Mouse (Mus musculus): ENCODE data around the gene Enox1. TPM values are rescaled to one million over a fixed set of nuclear protein-coding genes. Genes with fewer than 3 reads are reported as not detected.

The Enox1 gene
- polyA plus RNA-seq, 1 experiment from 2014 or later: 6.2 TPM

DNA sequence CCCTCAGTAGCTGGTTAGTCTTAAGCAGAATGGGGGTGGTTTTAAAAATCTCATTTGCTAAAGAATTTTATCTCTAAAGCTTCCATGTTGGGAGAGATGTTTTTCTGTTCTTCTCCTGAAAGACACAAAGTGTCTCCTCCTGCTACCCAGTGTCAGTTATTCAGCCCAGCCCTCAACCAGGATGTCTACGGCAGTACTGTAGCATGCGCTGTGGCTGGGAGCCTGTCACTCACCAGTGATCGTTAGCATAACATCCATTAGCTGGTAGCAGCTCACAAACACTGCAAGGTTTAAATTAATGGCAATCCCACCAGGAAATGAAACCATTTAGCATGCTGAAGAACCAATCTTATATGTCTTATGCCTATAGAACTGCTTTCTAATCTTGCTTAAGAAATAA, 511.5 kb downstream of the Enox1 start:
- H3K27ac ChIP-seq (ENCODE audit: low read depth): no peak overlapping the region
- H3K9ac ChIP-seq (ENCODE audit: low read length): no peak overlapping the region
- WGBS: 57% methylated on average over 3 of the region's 3 CpGs
- peaks cover 6% of the 10 kb centered on the region for H3K4me1 ChIP-seq (replicated peaks; ENCODE audit: control insufficient read depth, insufficient read depth, low read length)
- DNase-seq (ENCODE audit: low spot score) (no peak), ATAC-seq (replicated peaks; ENCODE audit: low FRiP score, low TSS enrichment, low read depth) (no peak)
- H3K4me2 ChIP-seq (ENCODE audit: low read length): no peak overlapping the region
- H3K36me3 ChIP-seq (ENCODE audit: control insufficient read depth, insufficient read depth, low read length): no peaks in the 10 kb centered on the region
- no peaks in the 10 kb centered on the region for H3K27me3 ChIP-seq (replicated peaks; ENCODE audit: control insufficient read depth, insufficient read depth, low read length)
- no peak overlapping the region for H3K4me3 ChIP-seq (ENCODE audit: low read depth, low read length)
- no peaks in the 10 kb centered on the region for H3K9me3 ChIP-seq (ENCODE audit: control insufficient read depth, low read length)

DNA sequence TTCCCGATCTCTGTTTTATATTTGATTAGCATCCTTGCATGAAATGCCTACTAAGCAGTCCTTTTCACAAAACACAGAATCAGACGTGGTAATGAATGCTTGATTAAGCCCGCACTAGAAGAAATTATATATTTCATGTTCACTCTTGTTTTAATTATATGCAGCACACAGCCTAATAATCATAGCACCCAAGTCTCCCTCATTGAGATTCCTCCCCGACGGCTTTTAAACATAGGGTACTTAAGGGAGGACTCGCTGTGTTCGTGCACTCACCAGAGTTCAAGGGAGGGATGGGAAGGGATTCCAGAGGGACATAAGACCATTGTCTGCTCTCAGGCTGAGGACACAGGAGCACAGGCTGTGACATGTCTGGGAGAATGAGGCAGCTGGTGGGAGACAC, 512.9 kb downstream of the Enox1 start:
- no peak overlapping the region for H3K27ac ChIP-seq (ENCODE audit: low read depth)
- no peak overlapping the region for H3K4me3 ChIP-seq (ENCODE audit: low read depth, low read length)
- WGBS: 84% methylated on average over 7 of the region's 7 CpGs
- no peak overlapping the region for H3K9ac ChIP-seq (ENCODE audit: low read length)
- no peaks in the 10 kb centered on the region for H3K27me3 ChIP-seq (replicated peaks; ENCODE audit: control insufficient read depth, insufficient read depth, low read length)
- no peaks in the 10 kb centered on the region for H3K36me3 ChIP-seq (ENCODE audit: control insufficient read depth, insufficient read depth, low read length)
- H3K4me1 ChIP-seq (replicated peaks; ENCODE audit: control insufficient read depth, insufficient read depth, low read length): peaks cover 8% of the 10 kb centered on the region; the same call in 1 of the 2 replicates
- DNase-seq (ENCODE audit: low spot score) (no peak), ATAC-seq (replicated peaks; ENCODE audit: low FRiP score, low TSS enrichment, low read depth) (no peak)
- no peaks in the 10 kb centered on the region for H3K9me3 ChIP-seq (ENCODE audit: control insufficient read depth, low read length)
- H3K4me2 ChIP-seq (ENCODE audit: low read length): no peak overlapping the region

DNA sequence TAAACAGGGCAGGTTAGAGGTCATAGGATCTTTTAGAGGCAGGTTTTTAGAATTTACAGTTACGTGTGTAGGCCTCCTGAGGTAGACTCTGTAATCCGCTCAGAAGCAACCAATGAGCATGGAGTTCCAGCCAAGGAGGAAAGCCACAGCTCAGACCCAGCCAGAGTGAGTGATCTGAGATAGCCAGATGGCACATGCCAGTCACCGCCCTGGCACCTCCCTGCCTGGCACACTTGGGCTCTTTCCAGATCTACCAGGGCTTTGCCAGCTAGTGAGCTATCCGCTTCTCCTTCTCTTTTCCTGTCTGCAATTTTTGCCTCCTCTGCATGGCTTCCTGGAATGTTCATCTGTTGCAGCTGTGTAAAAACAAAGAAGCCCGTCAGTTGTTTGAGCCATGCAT, 514.4 kb downstream of the Enox1 start:
- DNase-seq (ENCODE audit: low spot score): no peak
- 84% methylated on average over 5 of the region's 5 CpGs for WGBS
- Histone ChIP-seq H3K27me3 (replicated peaks; ENCODE audit: control insufficient read depth, insufficient read depth, low read length) (no peaks in the 10 kb centered on the region), H3K4me1 (replicated peaks; ENCODE audit: control insufficient read depth, insufficient read depth, low read length) (peaks cover 8% of the 10 kb centered on the region; the same call in 1 of the 2 replicates), H3K4me2 (ENCODE audit: low read length) (no peak overlapping the region), H3K27ac (ENCODE audit: low read depth) (no peak overlapping the region), H3K4me3 (ENCODE audit: low read depth, low read length) (no peak overlapping the region), H3K9me3 (ENCODE audit: control insufficient read depth, low read length) (no peaks in the 10 kb centered on the region), H3K36me3 (ENCODE audit: control insufficient read depth, insufficient read depth, low read length) (no peaks in the 10 kb centered on the region), H3K9ac (ENCODE audit: low read length) (no peak overlapping the region)
- ATAC-seq (replicated peaks; ENCODE audit: low FRiP score, low TSS enrichment, low read depth): no peak

DNA sequence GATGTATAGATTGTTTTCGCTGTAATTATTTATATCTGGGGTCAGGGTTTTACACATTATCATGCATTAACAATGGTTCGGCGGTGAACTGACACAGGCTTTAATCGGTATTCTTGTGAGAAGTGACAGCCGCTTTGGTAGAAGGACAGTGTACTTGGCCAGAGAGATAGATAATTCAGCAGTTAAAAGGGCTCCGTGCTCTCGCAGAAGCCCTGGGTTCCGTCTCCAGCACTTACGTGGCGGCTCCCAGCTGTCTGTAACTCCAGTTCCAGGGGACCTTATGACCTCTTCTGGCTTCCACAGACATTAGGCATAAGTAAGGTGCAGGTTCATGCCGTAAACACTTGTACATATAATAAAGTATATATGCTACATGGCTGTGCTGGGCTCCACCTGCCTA, 515.4 kb downstream of the Enox1 start:
- Histone ChIP-seq H3K36me3 (ENCODE audit: control insufficient read depth, insufficient read depth, low read length) (no peaks in the 10 kb centered on the region), H3K9ac (ENCODE audit: low read length) (no peak overlapping the region), H3K4me1 (replicated peaks; ENCODE audit: control insufficient read depth, insufficient read depth, low read length) (peaks cover 8% of the 10 kb centered on the region; the same call in 1 of the 2 replicates), H3K27me3 (replicated peaks; ENCODE audit: control insufficient read depth, insufficient read depth, low read length) (no peaks in the 10 kb centered on the region), H3K4me2 (ENCODE audit: low read length) (no peak overlapping the region), H3K4me3 (ENCODE audit: low read depth, low read length) (no peak overlapping the region), H3K27ac (ENCODE audit: low read depth) (no peak overlapping the region), H3K9me3 (ENCODE audit: control insufficient read depth, low read length) (no peaks in the 10 kb centered on the region)
- no peak for ATAC-seq (replicated peaks; ENCODE audit: low FRiP score, low TSS enrichment, low read depth)
- DNase-seq (ENCODE audit: low spot score): no peak
- 53% methylated on average over 11 of the region's 11 CpGs for WGBS

DNA sequence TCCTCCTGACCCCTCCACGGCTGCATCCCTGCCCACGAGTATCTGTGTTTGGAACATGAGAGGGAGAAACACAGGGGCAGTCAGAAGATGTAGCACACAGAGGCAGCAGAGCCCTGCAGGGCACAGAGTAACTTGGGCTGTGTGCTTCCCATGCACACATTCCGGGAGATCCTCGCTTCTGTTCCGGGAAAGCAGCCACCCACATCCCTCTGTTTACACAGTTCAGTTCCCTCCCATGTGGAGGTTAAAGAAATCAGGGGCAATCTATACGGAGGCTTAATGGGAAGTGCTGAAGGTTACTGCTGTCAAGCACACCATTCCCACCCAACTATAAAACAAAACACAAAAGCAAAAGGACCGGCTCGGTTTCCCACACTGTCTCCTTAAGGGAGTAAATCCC, 516.6 kb downstream of the Enox1 start:
- no peak overlapping the region for H3K4me3 ChIP-seq (ENCODE audit: low read depth, low read length)
- DNase-seq (ENCODE audit: low spot score) (no peak), ATAC-seq (replicated peaks; ENCODE audit: low FRiP score, low TSS enrichment, low read depth) (peak; percentile 53)
- no peak overlapping the region for H3K27ac ChIP-seq (ENCODE audit: low read depth)
- no peaks in the 10 kb centered on the region for H3K27me3 ChIP-seq (replicated peaks; ENCODE audit: control insufficient read depth, insufficient read depth, low read length)
- no peak overlapping the region for H3K9ac ChIP-seq (ENCODE audit: low read length)
- 16% methylated on average over 8 of the region's 8 CpGs for WGBS
- H3K4me1 ChIP-seq (replicated peaks; ENCODE audit: control insufficient read depth, insufficient read depth, low read length): peaks cover 8% of the 10 kb centered on the region; the same call in 1 of the 2 replicates
- no peaks in the 10 kb centered on the region for H3K9me3 ChIP-seq (ENCODE audit: control insufficient read depth, low read length)
- H3K4me2 ChIP-seq (ENCODE audit: low read length): no peak overlapping the region
- H3K36me3 ChIP-seq (ENCODE audit: control insufficient read depth, insufficient read depth, low read length): no peaks in the 10 kb centered on the region

DNA sequence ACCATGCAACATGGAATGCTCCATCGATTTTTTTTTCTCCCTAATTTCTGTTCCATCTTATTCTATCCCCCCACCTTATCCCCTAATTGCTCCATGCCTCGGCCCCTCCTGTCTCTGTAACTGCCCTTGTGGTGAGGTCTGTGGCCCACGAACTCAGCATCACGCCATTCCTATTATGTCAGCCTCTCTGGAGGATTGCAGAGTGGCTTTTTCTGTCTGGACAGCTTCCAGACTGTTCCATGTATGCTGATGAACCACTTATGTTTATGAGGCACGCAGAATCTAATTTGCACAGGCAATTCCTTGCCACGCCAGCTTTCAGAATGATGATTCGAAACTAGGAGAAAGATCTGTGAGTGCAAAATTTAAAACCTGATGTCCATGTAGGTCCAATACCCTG, 521.4 kb downstream of the Enox1 start:
- Histone ChIP-seq H3K27ac (ENCODE audit: low read depth) (no peak overlapping the region), H3K4me3 (ENCODE audit: low read depth, low read length) (no peak overlapping the region), H3K9ac (ENCODE audit: low read length) (no peak overlapping the region), H3K9me3 (ENCODE audit: control insufficient read depth, low read length) (no peaks in the 10 kb centered on the region), H3K4me2 (ENCODE audit: low read length) (no peak overlapping the region), H3K36me3 (ENCODE audit: control insufficient read depth, insufficient read depth, low read length) (no peaks in the 10 kb centered on the region), H3K27me3 (replicated peaks; ENCODE audit: control insufficient read depth, insufficient read depth, low read length) (no peaks in the 10 kb centered on the region), H3K4me1 (replicated peaks; ENCODE audit: control insufficient read depth, insufficient read depth, low read length) (peaks cover 6% of the 10 kb centered on the region; the same call in 1 of the 2 replicates)
- no peak for DNase-seq (ENCODE audit: low spot score)
- ATAC-seq (replicated peaks; ENCODE audit: low FRiP score, low TSS enrichment, low read depth): no peak
- WGBS: 73% methylated on average over 7 of the region's 7 CpGs

DNA sequence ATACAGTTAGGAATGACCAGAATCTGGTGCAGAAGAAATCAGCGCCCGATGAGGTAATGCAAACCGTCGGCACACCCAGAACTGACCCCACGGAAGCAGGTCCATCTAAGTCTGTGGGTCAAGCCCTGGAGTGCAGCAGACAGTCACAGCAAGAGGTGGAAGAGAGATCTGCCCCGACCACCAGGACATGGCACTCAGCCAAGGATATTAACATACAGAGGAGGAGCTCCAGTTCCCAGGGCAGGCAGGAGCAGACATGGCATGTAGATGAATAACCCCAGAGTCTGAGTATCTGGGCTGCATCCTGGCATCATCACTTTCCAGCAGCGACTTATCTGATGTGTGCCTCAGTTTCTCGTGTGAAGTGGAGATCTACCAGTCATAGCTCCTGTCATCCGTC, 523.3 kb downstream of the Enox1 start:
- Histone ChIP-seq H3K4me3 (ENCODE audit: low read depth, low read length) (no peak overlapping the region), H3K9ac (ENCODE audit: low read length) (no peak overlapping the region), H3K27ac (ENCODE audit: low read depth) (no peak overlapping the region), H3K4me2 (ENCODE audit: low read length) (no peak overlapping the region), H3K27me3 (replicated peaks; ENCODE audit: control insufficient read depth, insufficient read depth, low read length) (no peaks in the 10 kb centered on the region), H3K4me1 (replicated peaks; ENCODE audit: control insufficient read depth, insufficient read depth, low read length) (no peaks in the 10 kb centered on the region), H3K9me3 (ENCODE audit: control insufficient read depth, low read length) (no peaks in the 10 kb centered on the region), H3K36me3 (ENCODE audit: control insufficient read depth, insufficient read depth, low read length) (no peaks in the 10 kb centered on the region)
- ATAC-seq (replicated peaks; ENCODE audit: low FRiP score, low TSS enrichment, low read depth): no peak
- WGBS: 65% methylated on average over 9 of the region's 9 CpGs
- DNase-seq (ENCODE audit: low spot score): no peak

DNA sequence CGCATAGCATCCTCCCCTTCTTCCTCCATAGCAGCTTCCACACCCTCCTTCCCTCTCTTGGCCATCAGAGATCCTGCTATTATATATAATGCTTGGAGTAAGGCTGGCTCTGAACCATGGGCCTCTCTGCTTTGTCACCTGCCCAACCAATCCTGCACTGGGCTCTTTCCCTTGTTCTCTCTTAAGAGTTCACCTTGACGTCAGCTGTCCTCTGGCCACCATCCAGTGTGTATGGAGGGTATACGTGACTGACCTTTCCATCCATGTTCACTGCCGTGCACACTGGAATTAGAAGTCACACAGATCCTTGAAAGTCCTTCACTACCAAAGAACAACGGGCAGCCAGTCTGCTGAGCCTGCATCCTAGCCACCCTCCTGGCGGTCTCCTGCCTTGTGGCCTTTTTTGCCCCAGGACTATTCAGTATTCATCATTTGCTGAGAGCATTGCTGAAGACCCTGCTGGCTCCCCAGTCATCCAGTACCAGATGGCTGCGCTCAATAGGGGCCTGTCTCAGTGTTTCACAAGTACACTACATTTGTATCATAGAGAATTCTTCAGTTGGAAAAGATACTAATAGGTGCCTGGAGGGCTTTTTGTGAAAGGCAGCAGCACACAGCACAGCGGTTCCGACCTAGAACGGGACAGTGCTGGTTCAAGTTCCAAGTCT, 526.5 kb downstream of the Enox1 start:
- 89% methylated on average over 10 of the region's 10 CpGs for WGBS
- Histone ChIP-seq H3K4me1 (replicated peaks; ENCODE audit: control insufficient read depth, insufficient read depth, low read length) (no peaks in the 10 kb centered on the region), H3K9me3 (ENCODE audit: control insufficient read depth, low read length) (no peaks in the 10 kb centered on the region), H3K9ac (ENCODE audit: low read length) (no peak overlapping the region), H3K4me3 (ENCODE audit: low read depth, low read length) (no peak overlapping the region), H3K27me3 (replicated peaks; ENCODE audit: control insufficient read depth, insufficient read depth, low read length) (no peaks in the 10 kb centered on the region), H3K36me3 (ENCODE audit: control insufficient read depth, insufficient read depth, low read length) (no peaks in the 10 kb centered on the region), H3K27ac (ENCODE audit: low read depth) (no peak overlapping the region), H3K4me2 (ENCODE audit: low read length) (no peak overlapping the region)
- ATAC-seq (replicated peaks; ENCODE audit: low FRiP score, low TSS enrichment, low read depth) (no peak), DNase-seq (ENCODE audit: low spot score) (no peak)

DNA sequence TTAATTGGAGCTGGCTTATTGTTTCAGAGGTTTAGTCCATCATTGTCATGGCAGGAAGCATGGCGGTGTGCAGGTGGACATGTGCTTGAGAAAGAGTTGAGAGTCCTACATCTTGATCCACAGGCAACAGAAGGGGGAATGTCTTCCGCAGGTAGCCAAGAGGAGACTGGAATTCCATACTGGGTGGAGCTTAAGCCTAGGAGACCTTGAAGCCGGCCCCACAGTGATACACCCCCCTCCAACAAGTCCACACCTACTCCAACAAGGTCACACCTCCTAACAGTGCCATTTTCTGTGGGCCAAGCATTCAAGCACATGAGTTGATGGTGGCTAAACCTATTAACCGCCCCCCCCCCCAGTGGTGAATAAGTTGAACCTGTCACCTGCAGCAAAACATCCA, 533.3 kb downstream of the Enox1 start:
- Histone ChIP-seq H3K9ac (ENCODE audit: low read length) (no peak overlapping the region), H3K4me3 (ENCODE audit: low read depth, low read length) (no peak overlapping the region), H3K27ac (ENCODE audit: low read depth) (no peak overlapping the region), H3K27me3 (replicated peaks; ENCODE audit: control insufficient read depth, insufficient read depth, low read length) (no peaks in the 10 kb centered on the region), H3K4me1 (replicated peaks; ENCODE audit: control insufficient read depth, insufficient read depth, low read length) (no peaks in the 10 kb centered on the region), H3K4me2 (ENCODE audit: low read length) (no peak overlapping the region), H3K36me3 (ENCODE audit: control insufficient read depth, insufficient read depth, low read length) (no peaks in the 10 kb centered on the region), H3K9me3 (ENCODE audit: control insufficient read depth, low read length) (no peaks in the 10 kb centered on the region)
- DNase-seq (ENCODE audit: low spot score) (no peak), ATAC-seq (replicated peaks; ENCODE audit: low FRiP score, low TSS enrichment, low read depth) (no peak)
- 95% methylated on average over 4 of the region's 4 CpGs for WGBS

Measured in intestine, embryonic 14.5 days (tissue).